Mouse (Mus musculus): ENCODE measurements around the gene Tmem247. TPM values are rescaled to one million over a fixed set of nuclear protein-coding genes. Genes with fewer than 3 reads are reported as not detected.

Gene Tmem247
- polyA plus RNA-seq, 1 experiment from 2014 or later = not detected

- DNase-seq (ENCODE audit: low spot score) (no peak), ATAC-seq (replicated peaks; ENCODE audit: low FRiP score, low TSS enrichment, low read depth) (no peak)
- no peak overlapping the region for H3K9ac ChIP-seq (ENCODE audit: low read length)
- no peaks in the 10 kb centered on the region for H3K36me3 ChIP-seq (ENCODE audit: control insufficient read depth, insufficient read depth, low read length)
- no peak overlapping the region for H3K4me2 ChIP-seq (ENCODE audit: low read length)
- WGBS = 89% methylated on average over 3 of the region's 3 CpGs
- H3K4me1 ChIP-seq (replicated peaks; ENCODE audit: control insufficient read depth, insufficient read depth, low read length) = no peaks in the 10 kb centered on the region
- H3K27ac ChIP-seq (ENCODE audit: low read depth) = no peak overlapping the region
- H3K27me3 ChIP-seq (replicated peaks; ENCODE audit: control insufficient read depth, insufficient read depth, low read length) = no peaks in the 10 kb centered on the region
- H3K9me3 ChIP-seq (ENCODE audit: control insufficient read depth, low read length) = 0 out of 2 replicates have a peak, but pooled peaks cover 7% of the 10 kb centered on the region
- H3K4me3 ChIP-seq (ENCODE audit: low read depth, low read length) = no peak overlapping the region
These were observed 9.7 kb downstream of the Tmem247 start for GRCm38 (mm10) chr17:86926836-86927235.

- H3K9ac ChIP-seq (ENCODE audit: low read length) = no peak overlapping the region
- WGBS = 72% methylated on average over 6 of the region's 6 CpGs
- no peak overlapping the region for H3K27ac ChIP-seq (ENCODE audit: low read depth)
- no peak overlapping the region for H3K4me2 ChIP-seq (ENCODE audit: low read length)
- H3K4me1 ChIP-seq (replicated peaks; ENCODE audit: control insufficient read depth, insufficient read depth, low read length) = peaks cover 3% of the 10 kb centered on the region; the same call in 1 of the 2 replicates
- H3K27me3 ChIP-seq (replicated peaks; ENCODE audit: control insufficient read depth, insufficient read depth, low read length) = no peaks in the 10 kb centered on the region
- H3K36me3 ChIP-seq (ENCODE audit: control insufficient read depth, insufficient read depth, low read length) = no peaks in the 10 kb centered on the region
- DNase-seq (ENCODE audit: low spot score) (no peak), ATAC-seq (replicated peaks; ENCODE audit: low FRiP score, low TSS enrichment, low read depth) (no peak)
- H3K9me3 ChIP-seq (ENCODE audit: control insufficient read depth, low read length) = 0 out of 2 replicates have a peak, but pooled peaks cover 7% of the 10 kb centered on the region
- H3K4me3 ChIP-seq (ENCODE audit: low read depth, low read length) = no peak overlapping the region
These were observed 12.2 kb downstream of the Tmem247 start for GRCm38 (mm10) chr17:86929355-86929754.

GRCm38 (mm10) chr17:86929981-86930380 is 12.8 kb downstream of the Tmem247 start:
- Histone ChIP-seq H3K9me3 (ENCODE audit: control insufficient read depth, low read length) (0 out of 2 replicates have a peak, but pooled peaks cover 7% of the 10 kb centered on the region), H3K27me3 (replicated peaks; ENCODE audit: control insufficient read depth, insufficient read depth, low read length) (no peaks in the 10 kb centered on the region), H3K4me3 (ENCODE audit: low read depth, low read length) (no peak overlapping the region), H3K27ac (ENCODE audit: low read depth) (no peak overlapping the region), H3K4me1 (replicated peaks; ENCODE audit: control insufficient read depth, insufficient read depth, low read length) (peaks cover 3% of the 10 kb centered on the region; the same call in 1 of the 2 replicates), H3K36me3 (ENCODE audit: control insufficient read depth, insufficient read depth, low read length) (no peaks in the 10 kb centered on the region), H3K9ac (ENCODE audit: low read length) (no peak overlapping the region), H3K4me2 (ENCODE audit: low read length) (no peak overlapping the region)
- DNase-seq (ENCODE audit: low spot score) = no peak
- no peak for ATAC-seq (replicated peaks; ENCODE audit: low FRiP score, low TSS enrichment, low read depth)

- peaks cover 9% of the 10 kb centered on the region; the same call in 1 of the 2 replicates for H3K4me1 ChIP-seq (replicated peaks; ENCODE audit: control insufficient read depth, insufficient read depth, low read length)
- DNase-seq (ENCODE audit: low spot score) = no peak
- H3K4me3 ChIP-seq (ENCODE audit: low read depth, low read length) = no peak overlapping the region
- no peaks in the 10 kb centered on the region for H3K36me3 ChIP-seq (ENCODE audit: control insufficient read depth, insufficient read depth, low read length)
- WGBS = 40% methylated on average over 5 of the region's 5 CpGs
- no peak overlapping the region for H3K4me2 ChIP-seq (ENCODE audit: low read length)
- H3K9ac ChIP-seq (ENCODE audit: low read length) = no peak overlapping the region
- H3K27ac ChIP-seq (ENCODE audit: low read depth) = no peak overlapping the region
- H3K27me3 ChIP-seq (replicated peaks; ENCODE audit: control insufficient read depth, insufficient read depth, low read length) = no peaks in the 10 kb centered on the region
- no peaks in the 10 kb centered on the region for H3K9me3 ChIP-seq (ENCODE audit: control insufficient read depth, low read length)
- ATAC-seq (replicated peaks; ENCODE audit: low FRiP score, low TSS enrichment, low read depth) = no peak
These were observed 15.7 kb downstream of the Tmem247 start for GRCm38 (mm10) chr17:86932896-86933295.

GRCm38 (mm10) chr17:86937064-86937463 is 19.9 kb downstream of the Tmem247 start:
- Histone ChIP-seq H3K4me1 (replicated peaks; ENCODE audit: control insufficient read depth, insufficient read depth, low read length) (peaks cover 13% of the 10 kb centered on the region), H3K27me3 (replicated peaks; ENCODE audit: control insufficient read depth, insufficient read depth, low read length) (no peaks in the 10 kb centered on the region), H3K36me3 (ENCODE audit: control insufficient read depth, insufficient read depth, low read length) (no peaks in the 10 kb centered on the region), H3K4me3 (ENCODE audit: low read depth, low read length) (peak overlapping the region; percentile 34; the same call in 1 of the 2 replicates), H3K9ac (ENCODE audit: low read length) (no peak overlapping the region), H3K9me3 (ENCODE audit: control insufficient read depth, low read length) (no peaks in the 10 kb centered on the region), H3K27ac (ENCODE audit: low read depth) (no peak overlapping the region), H3K4me2 (ENCODE audit: low read length) (peak overlapping the region; percentile 68)
- 68% methylated on average over 2 of the region's 2 CpGs for WGBS
- ATAC-seq (replicated peaks; ENCODE audit: low FRiP score, low TSS enrichment, low read depth) (no peak), DNase-seq (ENCODE audit: low spot score) (no peak)

DNA sequence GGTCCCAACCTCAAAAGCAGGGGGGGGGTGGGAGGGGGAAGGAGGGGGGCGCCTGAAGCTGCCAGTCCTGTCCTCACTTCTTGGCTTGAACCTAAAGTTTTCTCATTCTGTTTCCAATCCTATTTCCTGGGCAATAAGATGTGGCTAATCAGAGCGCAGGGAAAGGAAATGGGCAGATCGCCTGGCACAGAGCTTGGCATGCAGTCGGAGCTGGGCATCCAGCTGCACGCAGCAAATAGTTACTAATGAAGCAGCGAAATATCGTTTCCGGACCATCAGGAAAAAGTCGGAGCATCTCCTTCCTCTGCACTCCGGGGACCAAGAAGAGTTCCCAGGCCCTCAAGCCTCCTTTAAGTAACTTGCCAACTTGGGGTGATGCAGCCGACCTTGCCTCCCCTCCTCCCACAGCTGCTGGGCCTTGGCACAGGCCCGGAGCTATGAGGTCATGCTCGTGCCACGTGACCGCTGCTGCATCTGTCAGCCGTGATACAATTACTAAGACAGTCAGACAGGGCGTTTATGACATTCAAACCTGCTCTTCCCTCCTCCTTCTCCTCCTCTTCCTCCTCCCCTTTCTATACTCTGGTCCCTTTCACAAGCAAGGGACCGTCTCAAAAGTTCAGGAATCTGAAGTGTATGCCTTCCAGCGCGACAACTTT is 20.5 kb downstream of the Tmem247 start:
- 0 out of 2 replicates have a peak overlapping the region, but pooled peaks have one; percentile 22 for H3K9ac ChIP-seq (ENCODE audit: low read length)
- ATAC-seq (replicated peaks; ENCODE audit: low FRiP score, low TSS enrichment, low read depth) = peak; percentile 92
- WGBS = 5% methylated on average over 20 of the region's 20 CpGs

GRCm38 (mm10) chr17:86938683-86939082 is 21.5 kb downstream of the Tmem247 start:
- ATAC-seq (replicated peaks; ENCODE audit: low FRiP score, low TSS enrichment, low read depth) (no peak), DNase-seq (ENCODE audit: low spot score) (no peak)
- Histone ChIP-seq H3K9me3 (ENCODE audit: control insufficient read depth, low read length) (no peaks in the 10 kb centered on the region), H3K4me1 (replicated peaks; ENCODE audit: control insufficient read depth, insufficient read depth, low read length) (peaks cover 11% of the 10 kb centered on the region), H3K27me3 (replicated peaks; ENCODE audit: control insufficient read depth, insufficient read depth, low read length) (no peaks in the 10 kb centered on the region), H3K4me2 (ENCODE audit: low read length) (no peak overlapping the region), H3K9ac (ENCODE audit: low read length) (no peak overlapping the region), H3K4me3 (ENCODE audit: low read depth, low read length) (no peak overlapping the region), H3K36me3 (ENCODE audit: control insufficient read depth, insufficient read depth, low read length) (no peaks in the 10 kb centered on the region), H3K27ac (ENCODE audit: low read depth) (no peak overlapping the region)
- 72% methylated on average over 7 of the region's 7 CpGs for WGBS

More for the DNA sequence above, 20.5 kb downstream of the Tmem247 start:
- H3K36me3 ChIP-seq (ENCODE audit: control insufficient read depth, insufficient read depth, low read length) = no peaks in the 10 kb centered on the region
- peak overlapping the region; percentile 62; the same call in 1 of the 2 replicates for H3K27ac ChIP-seq (ENCODE audit: low read depth)
- no peaks in the 10 kb centered on the region for H3K9me3 ChIP-seq (ENCODE audit: control insufficient read depth, low read length)
- peak overlapping the region; percentile 68 for H3K4me2 ChIP-seq (ENCODE audit: low read length)
- peak; percentile 85 for DNase-seq (ENCODE audit: low spot score)
- no peaks in the 10 kb centered on the region for H3K27me3 ChIP-seq (replicated peaks; ENCODE audit: control insufficient read depth, insufficient read depth, low read length)
- H3K4me1 ChIP-seq (replicated peaks; ENCODE audit: control insufficient read depth, insufficient read depth, low read length) = peaks cover 11% of the 10 kb centered on the region
- peak overlapping the region; percentile 34 for H3K4me3 ChIP-seq (ENCODE audit: low read depth, low read length)

GRCm38 (mm10) chr17:86942112-86942511 is 25.0 kb downstream of the Tmem247 start:
- ATAC-seq (replicated peaks; ENCODE audit: low FRiP score, low TSS enrichment, low read depth) = no peak
- DNase-seq (ENCODE audit: low spot score) = no peak
- H3K27me3 ChIP-seq (replicated peaks; ENCODE audit: control insufficient read depth, insufficient read depth, low read length) = no peaks in the 10 kb centered on the region
- H3K4me1 ChIP-seq (replicated peaks; ENCODE audit: control insufficient read depth, insufficient read depth, low read length) = peaks cover 10% of the 10 kb centered on the region
- no peak overlapping the region for H3K27ac ChIP-seq (ENCODE audit: low read depth)
- H3K4me3 ChIP-seq (ENCODE audit: low read depth, low read length) = no peak overlapping the region
- 66% methylated on average over 6 of the region's 6 CpGs for WGBS
- no peaks in the 10 kb centered on the region for H3K9me3 ChIP-seq (ENCODE audit: control insufficient read depth, low read length)
- no peak overlapping the region for H3K4me2 ChIP-seq (ENCODE audit: low read length)
- no peaks in the 10 kb centered on the region for H3K36me3 ChIP-seq (ENCODE audit: control insufficient read depth, insufficient read depth, low read length)
- H3K9ac ChIP-seq (ENCODE audit: low read length) = no peak overlapping the region

GRCm38 (mm10) chr17:86943158-86943557 is 26.0 kb downstream of the Tmem247 start:
- Histone ChIP-seq H3K27me3 (replicated peaks; ENCODE audit: control insufficient read depth, insufficient read depth, low read length) (no peaks in the 10 kb centered on the region), H3K9ac (ENCODE audit: low read length) (no peak overlapping the region), H3K4me2 (ENCODE audit: low read length) (no peak overlapping the region), H3K27ac (ENCODE audit: low read depth) (no peak overlapping the region), H3K4me1 (replicated peaks; ENCODE audit: control insufficient read depth, insufficient read depth, low read length) (peaks cover 3% of the 10 kb centered on the region; the same call in 1 of the 2 replicates), H3K9me3 (ENCODE audit: control insufficient read depth, low read length) (no peaks in the 10 kb centered on the region), H3K36me3 (ENCODE audit: control insufficient read depth, insufficient read depth, low read length) (no peaks in the 10 kb centered on the region), H3K4me3 (ENCODE audit: low read depth, low read length) (no peak overlapping the region)
- ATAC-seq (replicated peaks; ENCODE audit: low FRiP score, low TSS enrichment, low read depth) (no peak), DNase-seq (ENCODE audit: low spot score) (no peak)
- WGBS = 72% methylated on average over 6 of the region's 6 CpGs
